Mouse (Mus musculus): ENCODE data around the gene Mlec.
"Not testable (repeated sequence)": the region's sequence is repeated elsewhere in the genome, so short reads cannot be mapped to it uniquely, and the experiment has no call there.

The Mlec gene

DNA sequence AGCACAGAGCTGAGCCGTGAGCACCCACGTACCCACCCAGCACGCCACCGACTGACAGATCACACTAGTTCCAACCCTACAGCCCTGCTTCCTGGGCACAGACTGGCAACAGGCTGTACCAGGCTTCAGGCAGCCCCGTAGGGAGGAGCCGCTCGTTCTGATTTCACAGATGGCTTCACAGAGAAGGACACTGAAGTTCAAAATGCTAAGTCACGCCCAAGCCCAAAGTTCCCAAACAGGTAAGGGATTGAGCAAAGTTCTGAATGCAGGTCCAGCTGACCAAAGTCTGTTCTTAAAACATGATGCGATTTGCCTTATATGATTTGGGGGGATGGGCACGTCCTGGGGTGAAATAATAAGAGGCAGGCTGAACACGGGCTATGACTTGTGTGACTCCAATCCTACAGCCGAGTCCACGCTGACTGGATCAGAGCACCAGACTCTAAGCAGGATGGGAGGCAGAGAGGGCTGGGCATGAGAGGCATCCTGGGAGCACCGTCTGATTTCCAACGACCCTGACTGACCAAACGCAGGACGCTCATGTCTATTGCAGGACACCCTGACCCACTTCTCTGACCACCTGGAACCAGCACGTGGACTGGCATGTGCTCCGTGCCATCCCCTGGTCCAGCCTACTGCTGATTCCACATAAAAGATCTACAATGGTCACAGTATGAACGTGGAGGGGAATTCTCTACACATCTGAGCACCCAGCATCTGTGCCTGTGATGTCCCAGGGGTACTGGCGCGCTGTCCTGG is 30.4 kb downstream of the Mlec start:
- in situ Hi-C loops (cut with MboI, MseI) = loop anchor here (5.0 kb wide), 3 partner anchors 35 to 110 kb away; partner anchors contain the start of gene Pop5

DNA sequence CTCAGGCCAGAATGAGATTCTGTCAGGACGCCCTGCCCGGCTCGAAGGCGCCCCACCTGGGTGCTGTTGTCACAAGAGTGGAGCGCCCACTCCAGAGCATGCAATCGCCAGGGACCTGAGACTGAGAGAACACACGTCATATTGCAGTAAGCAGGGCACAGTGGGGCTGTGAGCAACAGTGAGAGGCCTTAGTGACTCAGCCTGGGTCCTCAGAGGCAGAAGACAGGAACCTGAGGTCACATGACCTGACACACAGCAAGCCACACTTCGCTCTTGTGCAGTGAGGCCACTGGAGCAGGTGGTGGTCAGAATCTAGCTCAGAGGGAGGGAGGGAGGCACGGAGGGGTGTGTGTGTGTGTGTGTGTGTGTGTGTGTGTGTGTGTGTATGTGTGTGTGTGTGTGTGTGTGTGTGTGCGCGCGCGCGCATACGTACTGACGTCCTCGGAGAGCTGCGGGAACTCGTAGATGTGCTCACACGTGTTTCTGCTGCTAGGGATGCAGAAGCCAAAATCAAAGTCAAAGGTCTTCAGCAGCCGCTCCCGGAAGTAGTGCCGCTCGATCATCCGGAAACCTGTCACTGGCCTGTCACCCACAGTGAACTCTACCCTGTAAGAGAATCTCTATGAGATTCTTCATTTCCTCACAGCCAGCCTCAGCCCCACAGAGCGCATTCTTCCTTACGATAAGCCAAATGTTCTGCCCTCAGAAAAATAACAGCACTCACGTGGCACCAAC is 31.2 kb downstream of the Mlec start:
- in situ Hi-C loops (cut with MboI, MseI) = loop anchor here (5.0 kb wide), 3 partner anchors 36 to 111 kb away; partner anchors contain the start of gene Pop5

DNA sequence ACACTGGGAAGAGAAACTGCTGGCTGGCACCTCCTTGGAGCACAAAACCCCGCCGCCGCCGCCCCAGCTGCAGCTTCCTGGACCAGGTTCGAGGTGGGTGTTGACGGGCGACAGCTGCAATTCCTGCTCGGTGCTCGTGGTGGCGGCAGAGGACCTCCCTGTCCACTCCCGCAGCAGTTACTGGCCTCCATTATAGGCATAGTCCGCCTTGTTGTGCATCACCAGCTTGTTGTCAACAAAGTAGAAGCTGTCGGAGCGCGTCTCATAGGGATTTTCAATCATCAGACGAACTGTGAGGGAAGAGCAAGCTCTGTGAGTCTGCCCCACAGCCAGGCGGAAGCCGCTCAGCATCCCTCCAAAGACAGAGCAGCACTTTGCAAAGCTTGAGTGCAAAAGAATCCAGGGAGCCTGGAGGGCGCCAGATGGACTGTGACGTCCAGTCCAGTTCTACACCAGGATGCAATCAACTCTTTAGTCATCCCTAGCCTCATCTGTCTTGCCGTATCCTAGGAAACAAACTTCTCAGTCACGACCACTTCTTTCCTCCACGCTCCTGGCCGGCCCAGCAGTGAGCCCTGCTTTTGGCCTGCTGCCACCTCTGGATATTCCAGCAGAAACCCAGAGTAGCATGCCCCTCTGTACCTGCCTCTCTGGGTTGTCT is 32.6 kb downstream of the Mlec start:
- in situ Hi-C loops (cut with MboI, MseI) = loop anchor here (5.0 kb wide), 3 partner anchors 37 to 112 kb away; partner anchors contain the start of gene Pop5

DNA sequence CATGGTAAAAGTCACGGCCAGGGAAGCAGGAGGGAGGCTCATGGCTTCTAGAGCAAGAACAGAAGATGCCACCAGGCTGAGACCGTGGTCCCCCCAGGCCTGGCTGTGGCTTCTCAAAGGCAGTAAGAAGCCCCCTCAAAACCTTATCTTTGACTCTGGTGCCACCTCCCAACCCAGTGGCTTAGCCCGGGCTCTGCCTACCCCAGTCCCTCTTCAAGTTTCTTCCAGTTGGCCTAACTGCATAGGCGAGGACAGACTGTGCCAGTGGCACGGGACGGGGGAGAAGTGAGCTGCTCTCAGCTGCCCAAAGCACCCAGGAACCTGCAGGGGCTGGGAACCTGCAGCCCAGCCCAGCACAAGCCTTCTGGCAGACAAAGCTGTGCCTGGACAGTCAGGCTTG is 33.3 kb downstream of the Mlec start:
- in situ Hi-C loops (cut with MboI, MseI) = loop anchor here (5.0 kb wide), 3 partner anchors 38 to 113 kb away; partner anchors contain the start of gene Pop5

DNA sequence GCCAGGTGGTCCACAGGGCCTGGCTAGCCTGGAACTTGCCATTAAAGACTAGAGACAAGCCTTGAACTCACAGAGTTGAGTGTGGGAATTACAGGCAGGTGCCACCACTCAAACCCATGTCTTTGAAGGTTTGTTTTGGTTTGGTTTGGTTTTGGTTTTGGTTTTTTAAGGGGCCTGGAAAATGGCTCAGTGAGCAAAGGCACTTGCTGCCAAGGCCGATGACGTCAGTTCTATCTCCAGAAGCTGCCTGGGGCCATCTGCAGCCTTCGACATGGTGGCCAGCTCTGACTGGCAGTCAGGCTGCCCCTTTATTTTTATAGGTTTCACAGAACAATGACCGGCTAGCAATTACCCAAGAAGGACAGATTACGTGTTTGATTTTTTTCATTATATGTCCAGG is 37.0 kb downstream of the Mlec start:
- in situ Hi-C loops (cut with MboI, MseI) = no loop called here

DNA sequence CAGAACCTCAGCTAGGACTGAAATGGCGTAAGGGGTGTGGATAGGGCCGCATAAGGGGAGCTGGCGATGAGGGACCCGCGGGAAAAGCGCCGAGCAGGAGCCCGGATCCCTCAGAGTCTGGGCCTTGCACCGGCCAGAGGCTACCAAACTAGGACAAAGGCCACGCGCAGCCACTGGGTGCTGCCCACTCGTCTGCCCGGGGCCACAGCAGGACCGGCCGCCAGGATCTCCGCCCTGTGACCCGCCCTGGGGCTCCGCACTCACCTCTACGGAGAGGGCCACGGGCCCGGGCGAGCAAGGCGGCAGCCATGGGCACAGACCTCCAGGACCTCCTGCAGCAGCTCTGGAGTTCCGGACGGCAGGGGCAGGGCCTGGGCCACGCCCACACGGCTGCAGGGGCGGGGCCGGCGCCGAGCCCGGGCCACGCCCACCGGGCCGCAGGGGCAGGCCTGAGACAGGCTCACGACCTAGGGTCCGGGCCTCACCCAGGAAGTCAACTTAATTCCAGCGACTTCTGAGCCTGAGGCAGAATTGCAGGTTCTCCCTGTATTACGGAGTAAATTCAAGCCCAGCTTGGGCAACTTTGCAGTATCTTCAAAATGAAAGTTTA is 38.9 kb downstream of the Mlec start, which contains the start of gene Acads:
Gene Acads, minus strand, starts transcription at position 386 of the 610 bp plus-strand sequence.
- in situ Hi-C loops (cut with MboI, MseI) = no loop called here

DNA sequence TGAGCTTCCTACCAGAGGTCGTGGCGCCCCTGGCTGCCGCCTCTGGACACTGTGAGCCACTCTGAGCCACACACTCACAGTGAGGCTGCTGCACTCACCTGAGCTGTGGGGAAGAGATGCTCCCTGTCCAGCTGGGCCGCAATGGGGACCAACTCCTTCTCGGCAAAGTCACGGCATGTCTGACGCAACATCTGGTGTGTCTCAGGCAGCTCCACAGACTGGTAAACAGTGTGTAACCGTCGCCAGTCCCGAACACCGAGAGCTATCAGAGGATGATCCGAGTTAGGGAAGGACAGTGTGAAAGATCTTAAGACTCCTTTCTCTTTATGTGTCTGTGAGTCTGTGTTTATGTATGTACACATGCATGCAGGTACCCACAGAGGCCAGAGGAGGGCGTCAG is 40.5 kb downstream of the Mlec start:
- in situ Hi-C loops (cut with MboI, MseI) = no loop called here

- in situ Hi-C loops (cut with MboI, MseI) = no loop called here
Measured at GRCm38 (mm10) chr5:115116426-115116825, 41.6 kb downstream of the Mlec start.

DNA sequence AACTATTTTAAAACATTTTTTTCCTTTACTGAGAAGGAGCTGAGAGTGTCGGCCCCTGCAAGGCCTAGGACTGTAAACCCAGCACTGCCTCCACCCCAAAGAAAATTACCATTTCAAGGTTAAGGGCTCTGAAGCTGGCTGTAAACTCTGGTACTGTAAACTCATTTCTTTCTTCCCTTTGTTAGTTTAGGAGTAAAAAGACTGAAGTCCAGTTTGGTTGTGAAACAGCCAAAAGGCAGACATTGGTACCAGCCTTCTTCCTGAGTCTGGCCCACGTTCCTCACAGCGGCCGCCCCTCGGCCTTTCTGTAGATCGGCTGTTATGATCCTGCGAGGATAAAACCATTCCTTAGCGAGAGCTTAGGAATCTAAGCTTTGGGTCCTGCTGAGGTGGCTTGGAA is 43.5 kb downstream of the Mlec start:
- in situ Hi-C loops (cut with MboI, MseI) = no loop called here

DNA sequence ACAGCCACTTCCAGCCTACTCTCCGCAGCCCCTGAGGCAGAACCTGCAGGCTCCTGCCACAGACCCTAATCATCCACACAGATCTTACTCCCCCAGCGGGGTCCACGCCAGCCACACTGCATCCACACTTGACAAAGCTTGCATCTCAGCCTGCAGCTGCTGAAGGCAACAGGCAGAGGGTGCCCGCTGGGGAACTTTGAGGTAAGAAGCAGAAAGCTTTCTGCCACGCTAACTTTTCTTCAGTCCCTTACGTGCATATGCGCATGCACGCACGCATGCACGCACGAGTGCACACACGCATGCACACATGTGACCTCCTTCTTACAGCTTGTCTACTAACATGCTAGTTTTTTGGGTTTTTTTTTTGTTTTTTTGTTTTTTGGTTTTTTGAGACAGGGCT is 44.7 kb downstream of the Mlec start:
- in situ Hi-C loops (cut with MboI, MseI) = no loop called here

DNA sequence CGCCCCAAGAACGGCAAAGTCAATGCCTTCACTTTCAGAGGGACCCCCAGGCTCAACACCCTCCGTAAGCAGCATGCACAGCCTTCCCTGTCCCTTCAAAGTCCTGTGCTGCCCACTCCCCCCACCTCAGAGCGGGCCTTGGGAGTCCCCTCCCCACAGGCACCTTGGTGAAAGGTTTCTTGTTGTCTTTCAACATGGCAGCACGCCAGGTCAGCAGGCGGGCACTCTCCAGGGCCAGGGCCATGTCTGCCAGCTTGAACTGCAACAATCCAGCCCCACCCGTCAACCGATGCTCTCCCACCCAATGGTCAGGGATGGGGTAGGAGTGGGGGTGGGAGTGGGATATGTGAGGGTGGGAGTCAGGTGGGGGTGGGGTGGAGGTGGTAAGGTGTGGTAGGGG is 46.8 kb downstream of the Mlec start:
- in situ Hi-C loops (cut with MboI, MseI) = no loop called here

DNA sequence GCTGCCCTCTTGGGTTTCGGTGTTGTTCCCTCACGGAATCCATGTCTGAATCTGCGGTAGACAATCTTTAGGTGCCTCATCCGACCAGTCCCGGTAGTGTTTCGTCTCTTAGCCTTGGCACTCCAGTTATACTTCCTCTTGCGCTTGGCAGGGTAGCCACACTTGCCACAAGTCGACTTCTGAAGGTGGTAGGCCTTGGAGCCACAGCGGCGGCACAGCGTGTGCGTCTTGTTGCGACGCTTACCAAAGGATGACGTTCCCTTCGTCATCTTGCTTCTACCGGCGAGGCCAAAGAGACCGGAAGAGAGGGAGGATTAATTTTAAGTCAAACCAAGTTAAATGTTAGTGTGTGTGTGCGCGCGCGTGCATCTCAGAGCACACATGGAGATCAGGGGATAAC is 54.7 kb downstream of the Mlec start:
- in situ Hi-C loops (cut with MboI, MseI) = not testable (repeated sequence)

GRCm38 (mm10) chr5:115102231-115102630 is 55.7 kb downstream of the Mlec start:
- in situ Hi-C loops (cut with MboI, MseI) = no loop called here

DNA sequence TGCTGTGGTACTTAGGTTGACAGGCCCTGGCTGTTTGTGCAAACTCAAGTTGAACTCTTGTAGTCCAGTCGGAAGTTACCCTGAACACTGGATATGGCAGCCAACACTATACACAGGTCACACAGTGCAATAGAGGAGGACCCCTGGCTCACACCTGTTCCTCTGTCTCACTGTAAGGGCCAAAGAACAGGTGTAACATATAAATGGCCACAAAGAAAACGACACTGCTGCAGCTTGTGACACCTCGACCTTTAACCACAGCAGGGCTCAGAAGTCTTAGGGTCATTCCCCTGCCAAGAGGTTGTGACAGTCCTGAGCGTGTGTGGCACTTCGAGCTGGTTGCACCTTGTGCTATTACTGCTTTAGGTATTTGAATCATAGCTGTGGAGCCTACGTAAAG is 57.5 kb downstream of the Mlec start:
- in situ Hi-C loops (cut with MboI, MseI) = no loop called here

DNA sequence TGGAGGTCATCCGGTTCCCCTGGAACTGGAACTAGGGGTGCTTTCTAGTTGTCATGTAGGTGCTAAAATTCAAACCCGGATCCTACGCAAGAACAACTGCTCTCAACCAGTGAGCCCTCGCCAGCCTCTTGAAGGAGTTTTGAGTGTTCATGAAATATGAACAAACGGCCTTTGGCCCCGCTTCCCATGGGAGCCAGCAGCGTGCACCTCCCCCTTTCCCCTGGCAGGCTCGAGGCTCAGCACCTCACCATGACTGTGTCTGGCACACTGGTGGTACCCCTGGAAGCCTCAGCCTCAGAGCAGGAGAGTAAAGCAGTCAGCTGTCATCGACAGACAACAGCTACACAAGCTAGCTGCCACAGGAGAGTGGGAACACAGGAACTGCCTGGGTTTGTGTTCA is 58.0 kb downstream of the Mlec start:
- in situ Hi-C loops (cut with MboI, MseI) = no loop called here

GRCm38 (mm10) chr5:115099530-115099929 is 58.4 kb downstream of the Mlec start:
- in situ Hi-C loops (cut with MboI, MseI) = no loop called here

- in situ Hi-C loops (cut with MboI, MseI) = no loop called here
Measured at GRCm38 (mm10) chr5:115098195-115098594, 59.8 kb downstream of the Mlec start, which contains the start of gene Gm10401. Gm10401 (minus strand) TSS chr5:115098295.
